Mouse (Mus musculus) forebrain, embryonic 14.5 days (tissue): ENCODE data around the gene Saa2. TPM values are rescaled to one million over a fixed set of nuclear protein-coding genes. Genes with fewer than 3 reads are reported as not detected.

ENCODE experiments used
- ATAC-seq: fragments of 200-750 bp; cut with Nextera tagmentation; 2 replicates; pipeline ENCODE4 v1.8.0; 2017; ENCODE audit warnings: mild to moderate bottlenecking, moderate library complexity
- DNase-seq: peaks from one replicate; pipeline ENCODE4 v3.0.0-alpha.2; 2015; ENCODE audit warnings: low spot score
- H3K27ac ChIP-seq: fragments of 300-500 bp; sonication (generic); 2 replicates; pipeline ENCODE4 v1.5.1; 2014; ENCODE audit warnings: low read depth, mild to moderate bottlenecking, control low read depth, low read length, moderate library complexity
- H3K27me3 ChIP-seq: fragments of 300-500 bp; sonication (generic); replicated peaks from 2 replicates; pipeline ENCODE4 v1.6.1; 2014; ENCODE audit warnings: low read length, control low read depth, mixed read lengths; ENCODE audit not compliant: control insufficient read depth, insufficient read depth
- H3K36me3 ChIP-seq: fragments of 300-500 bp; sonication (generic); 2 replicates; pipeline ENCODE4 v1.6.1; 2014; ENCODE audit warnings: low read length, control low read depth; ENCODE audit not compliant: control insufficient read depth, insufficient read depth
- H3K4me1 ChIP-seq: fragments of 300-500 bp; sonication (generic); 2 replicates; pipeline ENCODE4 v1.6.1; 2014; ENCODE audit warnings: antibody characterized with exemption, low read length, control low read depth; ENCODE audit not compliant: control insufficient read depth, insufficient read depth
- H3K4me2 ChIP-seq: fragments of 300-500 bp; sonication (generic); 2 replicates; pipeline ENCODE4 v1.6.1; 2014; ENCODE audit warnings: mild to moderate bottlenecking, control low read depth, low read length
- H3K4me3 ChIP-seq: fragments of 300-500 bp; sonication (generic); 2 replicates; pipeline ENCODE4 v1.5.1; 2014; ENCODE audit warnings: low read depth, low read length, control low read depth
- H3K9ac ChIP-seq: fragments of 300-500 bp; sonication (generic); 2 replicates; pipeline ENCODE4 v1.6.1; 2014; ENCODE audit warnings: mild to moderate bottlenecking, low read length, control low read depth, moderate library complexity
- H3K9me3 ChIP-seq: fragments of 300-500 bp; sonication (generic); replicated peaks from 2 replicates; pipeline ENCODE4 v1.6.1; 2016; ENCODE audit warnings: low read length, control low read depth, mixed read lengths; ENCODE audit not compliant: control insufficient read depth
- WGBS: fragments of 180-500 bp; shearing (Covaris S2); extraction: QIAGEN DNeasy Blood & Tissue Kit; methylation state at CpG from one replicate; pipeline ENCODE4 v1.1.7; 2014; 5-methylcytosine and 5-hydroxymethylcytosine counted together
- polyA plus RNA-seq: library from polyadenylated mRNA; unstranded; fragments of >200 nt; fragmentation: Nextera tagmentation; extraction: Ambion mirVana; gene quantifications from 2 replicates; pipeline ENCODE4 v1.2.1, GENCODE M21; 2014

The Saa2 gene
- polyA plus RNA-seq, 1 experiment from 2014 or later, result not detected

DNA sequence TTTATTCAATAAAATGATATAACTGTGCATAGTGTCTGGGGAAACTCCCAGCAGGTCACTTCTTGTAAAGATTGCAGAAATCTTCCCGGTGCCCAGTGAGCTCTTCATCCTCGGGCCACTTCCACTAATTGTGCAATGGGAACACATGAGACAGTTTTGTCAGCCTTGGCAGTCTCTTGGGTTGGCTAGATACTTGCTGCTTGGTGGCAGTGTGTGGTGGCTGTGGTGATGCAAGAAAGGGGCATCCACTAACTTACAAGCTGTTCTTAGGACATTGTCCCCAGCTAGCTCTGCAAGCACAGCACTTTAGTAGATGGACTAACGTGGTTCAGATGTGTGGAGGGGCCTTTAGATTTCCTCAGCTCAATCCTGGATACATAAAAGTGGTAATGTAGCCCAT lies 5.8 kb upstream of the Saa2 start:
- Histone ChIP-seq H3K4me3 (no peak overlapping the region), H3K36me3 (no peaks in the 10 kb centered on the region), H3K27ac (no peak overlapping the region), H3K4me2 (no peak overlapping the region), H3K27me3 (no peaks in the 10 kb centered on the region), H3K4me1 (no peaks in the 10 kb centered on the region), H3K9me3 (no peaks in the 10 kb centered on the region), H3K9ac (no peak overlapping the region)
- no peak for DNase-seq
- WGBS, result 84% methylated on average over 3 of the region's 3 CpGs
- no peak for ATAC-seq

- no peak for ATAC-seq
- DNase-seq, result no peak
- H3K4me2 ChIP-seq, result no peak overlapping the region
- no peak overlapping the region for H3K27ac ChIP-seq
- H3K9ac ChIP-seq, result no peak overlapping the region
- no peaks in the 10 kb centered on the region for H3K4me1 ChIP-seq
- H3K9me3 ChIP-seq, result no peaks in the 10 kb centered on the region
- no peaks in the 10 kb centered on the region for H3K27me3 ChIP-seq
- WGBS, result 95% methylated on average over 7 of the region's 7 CpGs
- no peaks in the 10 kb centered on the region for H3K36me3 ChIP-seq
- H3K4me3 ChIP-seq, result no peak overlapping the region
These were observed 5.2 kb upstream of the Saa2 start for GRCm38 (mm10) chr7:46746381-46746780.

DNA sequence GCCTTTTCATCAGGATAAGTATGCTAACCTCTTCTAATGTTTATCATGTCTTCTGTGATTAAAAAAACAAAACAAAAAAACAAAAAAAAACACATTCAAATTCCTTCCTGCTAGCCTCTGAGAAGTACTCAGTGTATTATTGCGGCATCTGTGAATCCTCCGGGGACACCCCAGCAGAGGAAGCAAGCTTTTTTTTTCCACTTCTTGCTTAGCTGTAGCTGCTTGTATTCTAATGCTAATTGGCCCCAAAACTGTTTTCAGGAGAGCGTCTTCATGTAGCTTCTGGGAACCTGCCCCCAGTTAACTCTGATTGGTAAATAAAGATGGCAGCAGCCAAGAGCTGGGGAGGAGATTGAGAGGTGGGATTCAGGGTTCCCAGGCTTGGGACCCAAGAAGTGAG lies 3.1 kb upstream of the Saa2 start:
- H3K4me1 ChIP-seq, result no peaks in the 10 kb centered on the region
- H3K27me3 ChIP-seq, result no peaks in the 10 kb centered on the region
- 35% methylated on average over 3 of the region's 3 CpGs for WGBS
- ATAC-seq, result no peak
- H3K4me3 ChIP-seq, result no peak overlapping the region
- no peak for DNase-seq
- no peaks in the 10 kb centered on the region for H3K9me3 ChIP-seq
- no peaks in the 10 kb centered on the region for H3K36me3 ChIP-seq
- H3K27ac ChIP-seq, result no peak overlapping the region
- H3K4me2 ChIP-seq, result no peak overlapping the region
- no peak overlapping the region for H3K9ac ChIP-seq

DNA sequence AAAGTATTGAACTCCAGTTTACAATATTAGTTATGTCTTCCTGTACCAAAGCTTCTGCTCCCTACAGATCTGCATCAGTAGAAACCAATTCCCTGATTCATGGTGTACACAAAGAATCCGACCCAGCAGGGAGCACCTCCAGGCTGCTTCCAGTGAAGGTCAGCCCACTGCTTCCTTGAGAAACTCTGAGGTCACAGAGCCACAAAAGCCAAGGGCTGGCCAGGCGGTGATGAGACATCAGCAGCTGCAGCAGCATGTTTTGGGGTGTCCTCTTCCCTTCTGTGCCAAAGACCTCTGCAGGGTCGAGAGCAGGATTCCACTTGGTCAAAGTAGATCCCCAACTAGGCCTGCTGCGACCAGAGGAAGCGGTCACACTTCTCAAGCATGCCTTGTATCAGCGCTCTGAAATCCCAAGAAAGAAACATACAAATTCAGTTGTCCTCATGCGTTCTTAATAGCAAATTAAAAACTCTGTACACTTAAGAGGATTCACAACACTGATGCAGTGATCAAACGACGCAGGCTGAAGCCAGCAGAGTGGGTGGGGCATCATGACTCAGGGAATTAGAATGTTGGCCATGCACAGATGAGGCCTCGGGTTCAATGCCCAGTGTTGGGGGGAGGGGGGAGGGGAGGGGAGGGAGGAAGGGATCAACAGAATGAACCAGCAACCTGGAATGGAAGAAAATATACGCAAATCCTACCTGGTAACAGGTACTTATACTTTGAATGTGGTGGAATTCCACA lies 9.6 kb downstream of the Saa2 start:
- DNase-seq (no peak), ATAC-seq (no peak)
- H3K4me1 ChIP-seq, result no peaks in the 10 kb centered on the region
- H3K4me3 ChIP-seq, result no peak overlapping the region
- no peak overlapping the region for H3K9ac ChIP-seq
- no peak overlapping the region for H3K4me2 ChIP-seq
- no peak overlapping the region for H3K27ac ChIP-seq
- H3K9me3 ChIP-seq, result no peaks in the 10 kb centered on the region
- H3K27me3 ChIP-seq, result no peaks in the 10 kb centered on the region
- H3K36me3 ChIP-seq, result peaks cover 77% of the 10 kb centered on the region
- WGBS, result 70% methylated on average over 11 of the region's 11 CpGs

GRCm38 (mm10) chr7:46762601-46763000 lies 11.0 kb downstream of the Saa2 start:
- ATAC-seq (no peak), DNase-seq (no peak)
- H3K4me1 ChIP-seq, result no peaks in the 10 kb centered on the region
- no peak overlapping the region for H3K27ac ChIP-seq
- no peak overlapping the region for H3K4me3 ChIP-seq
- H3K36me3 ChIP-seq, result peaks cover 90% of the 10 kb centered on the region
- no peaks in the 10 kb centered on the region for H3K27me3 ChIP-seq
- H3K9me3 ChIP-seq, result no peaks in the 10 kb centered on the region
- H3K4me2 ChIP-seq, result no peak overlapping the region
- 95% methylated on average over 5 of the region's 5 CpGs for WGBS
- no peak overlapping the region for H3K9ac ChIP-seq

- no peak overlapping the region for H3K27ac ChIP-seq
- no peak overlapping the region for H3K4me2 ChIP-seq
- H3K9ac ChIP-seq, result no peak overlapping the region
- 72% methylated on average over 8 of the region's 8 CpGs for WGBS
- H3K9me3 ChIP-seq, result no peaks in the 10 kb centered on the region
- no peak for DNase-seq
- H3K36me3 ChIP-seq, result peaks cover 96% of the 10 kb centered on the region
- H3K4me1 ChIP-seq, result no peaks in the 10 kb centered on the region
- H3K27me3 ChIP-seq, result no peaks in the 10 kb centered on the region
- ATAC-seq, result no peak
- H3K4me3 ChIP-seq, result no peak overlapping the region
These were observed 13.1 kb downstream of the Saa2 start for GRCm38 (mm10) chr7:46764672-46765071.

- H3K9ac ChIP-seq, result no peak overlapping the region
- peaks cover 88% of the 10 kb centered on the region for H3K36me3 ChIP-seq
- H3K4me3 ChIP-seq, result no peak overlapping the region
These were observed 15.8 kb downstream of the Saa2 start for GRCm38 (mm10) chr7:46767371-46767770.

GRCm38 (mm10) chr7:46768451-46768850 lies 16.9 kb downstream of the Saa2 start:
- Histone ChIP-seq H3K9me3 (no peaks in the 10 kb centered on the region), H3K9ac (no peak overlapping the region), H3K36me3 (peaks cover 86% of the 10 kb centered on the region), H3K4me3 (no peak overlapping the region), H3K4me1 (no peaks in the 10 kb centered on the region), H3K4me2 (no peak overlapping the region), H3K27ac (no peak overlapping the region), H3K27me3 (no peaks in the 10 kb centered on the region)
- ATAC-seq (no peak), DNase-seq (no peak)
- WGBS, result 93% methylated on average over 7 of the region's 7 CpGs

More at GRCm38 (mm10) chr7:46767371-46767770, 15.8 kb downstream of the Saa2 start:
- Histone ChIP-seq H3K27ac (no peak overlapping the region), H3K9me3 (no peaks in the 10 kb centered on the region), H3K27me3 (no peaks in the 10 kb centered on the region), H3K4me1 (no peaks in the 10 kb centered on the region), H3K4me2 (no peak overlapping the region)
- DNase-seq (peak; percentile 32), ATAC-seq (no peak)

DNA sequence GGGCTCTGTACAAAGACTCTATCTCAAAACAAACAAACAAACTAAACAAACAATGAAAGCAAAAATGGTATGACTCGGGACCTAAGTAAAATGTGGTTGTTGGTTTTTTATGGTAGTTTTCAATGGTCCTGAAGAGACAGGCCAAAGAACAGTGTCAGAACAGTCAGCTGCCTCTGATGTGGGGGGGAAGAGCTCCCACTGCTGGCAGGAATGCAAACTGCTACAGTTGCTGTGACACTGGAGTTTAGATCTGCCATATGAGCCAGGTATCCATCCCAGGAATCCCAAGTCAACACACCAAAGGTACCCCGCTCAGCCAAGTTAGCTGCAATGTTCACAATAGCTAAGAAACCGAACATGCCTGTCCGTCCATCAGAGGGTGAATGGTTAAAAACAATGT lies 19.1 kb downstream of the Saa2 start:
- Histone ChIP-seq H3K4me1 (no peaks in the 10 kb centered on the region), H3K27ac (no peak overlapping the region), H3K4me2 (no peak overlapping the region), H3K36me3 (peaks cover 87% of the 10 kb centered on the region), H3K27me3 (no peaks in the 10 kb centered on the region), H3K9me3 (no peaks in the 10 kb centered on the region), H3K9ac (no peak overlapping the region), H3K4me3 (no peak overlapping the region)
- ATAC-seq (no peak), DNase-seq (peak; percentile 71)
- WGBS, result 70% methylated on average over 4 of the region's 4 CpGs
